Mouse (Mus musculus) midbrain, embryonic 12.5 days (tissue): ENCODE results near the gene Zfp128. TPM values are rescaled to one million over a fixed set of nuclear protein-coding genes. Genes with fewer than 3 reads are reported as not detected.
"Not testable (repeated sequence)": the region's sequence is repeated elsewhere in the genome, so short reads cannot be mapped to it uniquely, and the experiment has no call there.

Experiments
- ATAC-seq: fragments of 200-750 bp; cut with Nextera tagmentation; 2 replicates; pipeline ENCODE4 v1.8.0; 2017; ENCODE audit warnings: low read depth, moderate TSS enrichment, moderate library complexity; ENCODE audit not compliant: low FRiP score
- H3K27ac ChIP-seq: fragments of 300-500 bp; sonication (generic); replicated peaks from 2 replicates; pipeline ENCODE4 v1.5.1; 2016; ENCODE audit warnings: mild to moderate bottlenecking
- H3K27me3 ChIP-seq: fragments of 300-500 bp; sonication (generic); 2 replicates; pipeline ENCODE4 v1.6.1; 2016; ENCODE audit warnings: mild to moderate bottlenecking
- H3K36me3 ChIP-seq: fragments of 300-500 bp; sonication (generic); 2 replicates; pipeline ENCODE4 v1.6.1; 2016
- H3K4me1 ChIP-seq: fragments of 300-500 bp; sonication (generic); 2 replicates; pipeline ENCODE4 v1.6.1; 2016
- H3K4me2 ChIP-seq: fragments of 300-500 bp; sonication (generic); replicated peaks from 2 replicates; pipeline ENCODE4 v1.6.1; 2016; ENCODE audit warnings: mild to moderate bottlenecking, moderate library complexity
- H3K4me3 ChIP-seq: fragments of 300-500 bp; sonication (generic); 2 replicates; pipeline ENCODE4 v1.5.1; 2016; ENCODE audit warnings: mild to moderate bottlenecking
- H3K9ac ChIP-seq: fragments of 300-500 bp; sonication (generic); replicated peaks from 2 replicates; pipeline ENCODE4 v1.6.1; 2016; ENCODE audit warnings: mild to moderate bottlenecking, moderate library complexity
- H3K9me3 ChIP-seq: fragments of 300-500 bp; sonication (generic); 2 replicates; pipeline ENCODE4 v1.6.1; 2016; ENCODE audit warnings: mild to moderate bottlenecking
- WGBS: fragments of 180-500 bp; shearing (Covaris S2); methylation state at CpG from one replicate; pipeline ENCODE4 v1.1.7; 2016; 5-methylcytosine and 5-hydroxymethylcytosine counted together
- polyA plus RNA-seq: library from polyadenylated mRNA; unstranded; fragments of >200 nt; fragmentation: Nextera tagmentation; extraction: Ambion mirVana; gene quantifications from 2 replicates; pipeline ENCODE4 v1.2.1, GENCODE M21; 2016

The Zfp128 gene
- polyA plus RNA-seq, 1 experiment from 2014 or later, result 5.5 TPM

DNA sequence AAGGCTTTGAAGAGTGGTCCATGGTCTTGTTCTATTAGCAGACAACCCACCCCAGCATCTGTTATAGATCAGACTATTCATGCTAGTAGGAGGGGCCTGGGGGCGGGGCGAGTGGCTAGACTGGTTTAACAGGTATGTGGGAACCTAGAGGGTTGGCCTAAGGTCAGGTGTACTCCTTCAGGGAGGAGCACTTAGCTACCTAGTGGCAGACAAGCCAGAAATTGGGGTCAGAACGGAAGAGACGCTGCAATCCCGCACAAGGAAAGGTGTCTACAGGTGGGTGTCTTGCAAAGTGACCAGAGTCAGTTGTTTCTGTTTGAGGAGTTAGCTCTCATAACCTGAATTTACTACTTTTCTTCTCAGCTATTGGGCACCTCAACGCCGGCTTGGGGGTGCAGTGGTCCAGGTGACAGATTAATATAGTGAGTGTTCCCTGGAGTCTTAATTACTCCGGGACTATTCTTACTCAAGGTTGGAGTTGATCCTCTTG, 46.3 kb downstream of the Zfp128 start, which contains the start of gene Rnf225:
Gene Rnf225, plus strand, starts transcription at position 226 of the 490 bp plus-strand sequence.
- 28% methylated on average over 8 of the region's 8 CpGs for WGBS
- H3K27me3 ChIP-seq, result peaks cover 43% of the 10 kb centered on the region
- H3K4me3 ChIP-seq, result peak within 1 kb of the TSS; percentile 25
- peak within 1 kb of the TSS; percentile 39 for H3K4me2 ChIP-seq
- peak within 1 kb of the TSS; percentile 46; the same call in 1 of the 2 replicates for H3K9ac ChIP-seq
- peaks cover 24% of the 10 kb centered on the region for H3K4me1 ChIP-seq
- no peak for ATAC-seq
- H3K9me3 ChIP-seq, result no peaks in the 10 kb centered on the region
- no peak within 1 kb of the TSS for H3K27ac ChIP-seq
- peaks cover 42% of the 10 kb centered on the region for H3K36me3 ChIP-seq

DNA sequence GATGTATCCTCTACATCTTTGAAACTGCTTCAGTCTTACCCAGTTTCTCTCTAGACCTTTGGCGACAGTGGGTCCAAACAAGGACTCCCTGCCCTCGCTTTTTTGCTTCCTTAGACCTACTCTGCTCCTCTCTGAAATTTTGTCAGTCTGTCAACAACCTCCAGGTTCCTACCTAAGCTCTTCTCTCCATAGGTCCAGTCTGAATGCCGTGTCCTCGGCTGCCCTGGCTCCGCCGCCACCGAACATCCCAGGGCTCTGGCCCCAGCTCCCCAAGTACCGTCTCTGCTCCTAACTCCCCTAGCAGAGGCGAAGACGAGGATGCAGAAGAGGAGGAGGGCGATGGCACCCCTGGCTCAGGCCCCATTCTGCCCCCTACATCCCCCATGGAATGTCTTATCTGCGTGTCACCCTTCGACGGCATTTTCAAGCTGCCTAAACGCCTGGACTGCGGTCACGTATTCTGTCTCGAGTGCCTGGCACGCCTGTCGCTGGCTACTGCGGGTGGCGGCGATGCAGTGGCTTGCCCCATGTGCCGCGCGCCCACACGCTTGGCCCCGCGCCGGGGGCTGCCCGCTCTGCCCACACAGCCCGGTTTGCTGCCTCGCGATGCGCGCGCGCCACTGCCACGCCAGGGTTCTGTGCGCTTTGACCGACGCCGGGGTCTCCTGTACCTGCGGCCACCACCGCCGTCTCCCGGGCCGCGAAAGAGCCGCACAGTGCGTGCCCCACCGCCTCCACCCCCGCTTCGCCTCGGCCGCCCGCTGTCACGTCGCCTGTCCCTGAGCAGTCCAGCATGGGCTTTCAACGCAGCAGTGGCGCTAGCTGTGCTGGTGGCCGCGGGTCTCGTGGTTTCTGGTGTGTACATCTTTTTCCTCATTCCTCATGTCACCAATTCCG, 47.0 kb downstream of the Zfp128 start:
- WGBS, result 5% methylated on average over 65 of the region's 65 CpGs
- H3K9ac ChIP-seq, result peak overlapping the region; percentile 46; the same call in 1 of the 2 replicates
- peak overlapping the region; percentile 25 for H3K4me3 ChIP-seq
- no peak overlapping the region for H3K27ac ChIP-seq
- peak; percentile 60 for ATAC-seq
- peak overlapping the region; percentile 39 for H3K4me2 ChIP-seq
- H3K9me3 ChIP-seq, result no peaks in the 10 kb centered on the region
- H3K27me3 ChIP-seq, result peaks cover 43% of the 10 kb centered on the region
- H3K36me3 ChIP-seq, result peaks cover 42% of the 10 kb centered on the region
- peaks cover 20% of the 10 kb centered on the region for H3K4me1 ChIP-seq

GRCm38 (mm10) chr7:12933615-12934140, 52.7 kb downstream of the Zfp128 start:
- Histone ChIP-seq H3K4me2 (no peak overlapping the region), H3K4me3 (no peak overlapping the region), H3K36me3 (no peaks in the 10 kb centered on the region; the same call in 1 of the 2 replicates), H3K4me1 (no peaks in the 10 kb centered on the region), H3K9me3 (no peaks in the 10 kb centered on the region), H3K9ac (no peak overlapping the region), H3K27me3 (peaks cover 6% of the 10 kb centered on the region; the same call in 1 of the 2 replicates), H3K27ac (no peak overlapping the region)
- ATAC-seq, result no peak
- 61% methylated on average over 4 of the region's 4 CpGs for WGBS

- H3K9me3 ChIP-seq, result no peaks in the 10 kb centered on the region
These were observed 53.8 kb downstream of the Zfp128 start for GRCm38 (mm10) chr7:12934808-12935207.

GRCm38 (mm10) chr7:12937254-12937803, 56.4 kb downstream of the Zfp128 start:
- 90% methylated on average over 4 of the region's 4 CpGs for WGBS
- H3K4me2 ChIP-seq, H3K36me3 ChIP-seq, H3K4me1 ChIP-seq, H3K9me3 ChIP-seq, H3K27ac ChIP-seq, H3K4me3 ChIP-seq, H3K9ac ChIP-seq, H3K27me3 ChIP-seq, ATAC-seq: not testable (repeated sequence)

More at GRCm38 (mm10) chr7:12934808-12935207, 53.8 kb downstream of the Zfp128 start:
- 87% methylated on average over 3 of the region's 3 CpGs for WGBS
- H3K4me2 ChIP-seq, result no peak overlapping the region
- no peak overlapping the region for H3K27ac ChIP-seq
- no peak for ATAC-seq
- H3K27me3 ChIP-seq, result no peaks in the 10 kb centered on the region
- H3K9ac ChIP-seq, result no peak overlapping the region
- no peaks in the 10 kb centered on the region for H3K4me1 ChIP-seq
- no peaks in the 10 kb centered on the region for H3K36me3 ChIP-seq
- H3K4me3 ChIP-seq, result no peak overlapping the region

- no peak overlapping the region for H3K27ac ChIP-seq
- no peaks in the 10 kb centered on the region for H3K27me3 ChIP-seq
- ATAC-seq, result no peak
- H3K9ac ChIP-seq, result no peak overlapping the region
- H3K4me1 ChIP-seq, result no peaks in the 10 kb centered on the region
- 86% methylated on average over 4 of the region's 4 CpGs for WGBS
- H3K4me2 ChIP-seq, result no peak overlapping the region
- no peak overlapping the region for H3K4me3 ChIP-seq
- no peaks in the 10 kb centered on the region for H3K36me3 ChIP-seq
- H3K9me3 ChIP-seq, result no peaks in the 10 kb centered on the region
These were observed 59.6 kb downstream of the Zfp128 start for GRCm38 (mm10) chr7:12940599-12940998.

Other genes starting within 250 kb of the Zfp128 start
- not detected in 2 replicates for gene Vmn2r54, start 240.9 kb upstream of the Zfp128 start, polyA plus RNA-seq
- gene Vmn2r55, start 196.2 kb upstream of the Zfp128 start, polyA plus RNA-seq, result not detected in 2 replicates
- gene Vmn2r56, start 146.2 kb upstream of the Zfp128 start, polyA plus RNA-seq, result not detected in 2 replicates
- 17.5 and 17.6 TPM in 2 replicates for gene Zscan18, start 77.5 kb upstream of the Zfp128 start, polyA plus RNA-seq
- 27.1 and 31.6 TPM in 2 replicates for gene Zfp329, start 62.3 kb upstream of the Zfp128 start, polyA plus RNA-seq
- 32.3 and 34.5 TPM in 2 replicates for gene Zfp110, start 46.4 kb upstream of the Zfp128 start, polyA plus RNA-seq
- 11.2 and 11.8 TPM in 2 replicates for gene Zscan22, start 16.6 kb downstream of the Zfp128 start, polyA plus RNA-seq
- gene Rps5, start 41.1 kb downstream of the Zfp128 start, polyA plus RNA-seq, result 603 and 620 TPM in 2 replicates
- 0.79 and 0.93 TPM in 2 replicates for gene Rnf225, start 46.2 kb downstream of the Zfp128 start, polyA plus RNA-seq
- 14.2 and 15.5 TPM in 2 replicates for gene Zfp324, start 84.7 kb downstream of the Zfp128 start, polyA plus RNA-seq
- 18.1 and 18.7 TPM in 2 replicates for gene Zfp446, start 96.7 kb downstream of the Zfp128 start, polyA plus RNA-seq
- 0.13 TPM in 1 of 2 replicates, not detected in the other for gene Slc27a5, start 117.0 kb downstream of the Zfp128 start, polyA plus RNA-seq
- gene Trim28, start 117.9 kb downstream of the Zfp128 start, polyA plus RNA-seq, result 376 and 420 TPM in 2 replicates
- 36.6 and 37.1 TPM in 2 replicates for gene Zbtb45, start 128.9 kb downstream of the Zfp128 start, polyA plus RNA-seq
- 139 and 150 TPM in 2 replicates for gene Chmp2a, start 153.6 kb downstream of the Zfp128 start, polyA plus RNA-seq
- 143 and 149 TPM in 2 replicates for gene Ube2m, start 157.1 kb downstream of the Zfp128 start, polyA plus RNA-seq
- 5.2 and 5.3 TPM in 2 replicates for gene Mzf1, start 173.6 kb downstream of the Zfp128 start, polyA plus RNA-seq
- gene Vmn1r85, start 214.0 kb downstream of the Zfp128 start, polyA plus RNA-seq, result not detected in 2 replicates
- gene Vmn1r86, start 238.7 kb downstream of the Zfp128 start, polyA plus RNA-seq, result not detected in 2 replicates